Mouse (Mus musculus) liver, embryonic 14.5 days (tissue): ENCODE measurements at regions not wholly inside any gene's neighbourhood (a gene's known extent, or its start where the extent isn't known, plus 50 kb on each side); places are given as distances from the start of the nearest gene placed in this dataset.
A peak's percentile ranks its signal among the peaks of the same experiment; 100 is the strongest.

Experiments
- ATAC-seq: fragments of 200-750 bp; cut with Nextera tagmentation; 2 replicates; pipeline ENCODE4 v1.8.0; 2017; ENCODE audit warnings: moderate number of reproducible peaks, mild to moderate bottlenecking, moderate library complexity; ENCODE audit not compliant: insufficient read depth
- DNase-seq, 3 experiments: peaks; one replicate each; pipeline ENCODE4 v3.0.0-alpha.2; 2012 to 2013; ENCODE audit warnings: low read depth in 3 of 3, low spot score in 3 of 3
- H3K27ac ChIP-seq: fragments of 300-500 bp; sonication (generic); 2 replicates; pipeline ENCODE4 v1.5.1; 2014; ENCODE audit warnings: moderate library complexity, mild to moderate bottlenecking, control low read depth, inconsistent platforms
- H3K27me3 ChIP-seq: fragments of 300-500 bp; sonication (generic); 2 replicates; pipeline ENCODE4 v1.6.1; 2014; ENCODE audit warnings: mild to moderate bottlenecking, low read length, moderate library complexity; ENCODE audit not compliant: control insufficient read depth, insufficient read depth
- H3K36me3 ChIP-seq: fragments of 300-500 bp; sonication (generic); replicated peaks from 2 replicates; pipeline ENCODE4 v1.6.1; 2014; ENCODE audit warnings: low read depth; ENCODE audit not compliant: control insufficient read depth, insufficient read depth
- H3K4me1 ChIP-seq, 2 experiments: fragments of 200-500 bp in 1 of 2; fragments of 300-500 bp in 1 of 2; sonication (generic) in 1 of 2; replicated peaks; 2 replicates each; pipeline ENCODE4 v1.6.1; 2012 to 2014; ENCODE audit warnings: antibody characterized with exemption in 1 of 2, inconsistent platforms in 1 of 2, low read length in 1 of 2; ENCODE audit not compliant: control insufficient read depth in 2 of 2, insufficient read depth in 2 of 2
- H3K4me2 ChIP-seq: fragments of 300-500 bp; sonication (generic); 2 replicates; pipeline ENCODE4 v1.6.1; 2014; ENCODE audit warnings: low read depth, mild to moderate bottlenecking, control low read depth, moderate library complexity
- H3K4me3 ChIP-seq, 2 experiments: fragments of 200-500 bp in 1 of 2; fragments of 300-500 bp in 1 of 2; sonication (generic) in 1 of 2; 2 replicates each; pipeline ENCODE4 v1.5.1; 2012 to 2014; ENCODE audit warnings: low read depth in 2 of 2, low read length in 2 of 2, mild to moderate bottlenecking in 2 of 2, control low read depth in 1 of 2, inconsistent platforms in 1 of 2, moderate library complexity in 1 of 2; ENCODE audit not compliant: insufficient read depth in 1 of 2
- H3K9ac ChIP-seq: fragments of 300-500 bp; sonication (generic); replicated peaks from 2 replicates; pipeline ENCODE4 v1.6.1; 2014; ENCODE audit warnings: mild to moderate bottlenecking, control low read depth, moderate library complexity
- H3K9me3 ChIP-seq: fragments of 300-500 bp; sonication (generic); 2 replicates; pipeline ENCODE4 v1.6.1; 2016; ENCODE audit warnings: low read length, mixed read lengths; ENCODE audit not compliant: control insufficient read depth
- CTCF ChIP-seq: IDR thresholded peaks from 2 replicates; pipeline ENCODE4 v1.5.1; 2016; ENCODE audit warnings: antibody characterized with exemption, low read depth, control low read depth
- EP300 ChIP-seq: IDR thresholded peaks from 2 replicates; pipeline ENCODE4 v1.6.1; 2016; ENCODE audit warnings: antibody characterized with exemption, low read depth
- WGBS: fragments of 180-500 bp; shearing (Covaris S2); extraction: QIAGEN DNeasy Blood & Tissue Kit; methylation state at CpG from one replicate; pipeline ENCODE4 v1.1.7; 2014; ENCODE audit not compliant: insufficient replicate concordance; 5-methylcytosine and 5-hydroxymethylcytosine counted together

DNA sequence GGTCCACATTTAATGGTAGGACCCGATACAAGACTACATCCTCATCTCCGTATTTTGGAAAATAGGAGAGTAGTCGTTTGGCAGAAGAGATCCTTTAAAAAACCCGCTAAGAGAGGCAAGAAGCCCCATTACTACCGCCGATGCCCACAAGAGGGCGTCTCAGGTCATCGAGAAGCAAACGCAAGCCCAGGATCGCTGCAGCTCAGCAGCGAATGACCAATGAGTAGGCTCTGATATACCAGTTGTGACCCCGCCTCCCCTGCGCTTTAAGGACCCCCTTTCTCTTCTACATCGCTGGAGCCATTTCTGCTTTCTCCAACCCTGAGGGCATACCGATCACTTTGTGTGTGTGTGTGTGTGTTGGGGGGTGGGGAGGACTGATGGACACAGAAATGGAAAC, 185.0 kb upstream of the Zfp618 start:
- WGBS: 2% methylated on average over 15 of the region's 15 CpGs
- Histone ChIP-seq H3K9ac (no peak overlapping the region), H3K4me1 (no peaks in the 10 kb centered on the region), H3K9me3 (no peaks in the 10 kb centered on the region), H3K27me3 (no peaks in the 10 kb centered on the region), H3K4me3 (peak overlapping the region in 1 of 2 experiments; percentile 60; a peak in 2 of 4 replicates), H3K36me3 (no peaks in the 10 kb centered on the region), H3K27ac (no peak overlapping the region), H3K4me2 (peak overlapping the region; percentile 55)
- TF ChIP-seq CTCF (peak; percentile 85), EP300 (no peak)
- DNase-seq (peak; percentile 34 to 44 (median 38)), ATAC-seq (no peak)

GRCm38 (mm10) chr4:62780837-62781236, 184.5 kb upstream of the Zfp618 start:
- H3K36me3 ChIP-seq: no peaks in the 10 kb centered on the region
- no peak for ATAC-seq
- 37% methylated on average over 11 of the region's 11 CpGs for WGBS

GRCm38 (mm10) chr4:62781309-62781800, 184.0 kb upstream of the Zfp618 start:
- Histone ChIP-seq H3K27ac (no peak overlapping the region), H3K4me1 (no peaks in the 10 kb centered on the region), H3K4me2 (no peak overlapping the region), H3K9me3 (no peaks in the 10 kb centered on the region), H3K9ac (no peak overlapping the region), H3K36me3 (no peaks in the 10 kb centered on the region), H3K27me3 (no peaks in the 10 kb centered on the region), H3K4me3 (no peak overlapping the region)
- DNase-seq (no peak), ATAC-seq (no peak)
- WGBS: 32% methylated on average over 8 of the region's 8 CpGs
- TF ChIP-seq EP300 (no peak), CTCF (no peak)

More at GRCm38 (mm10) chr4:62780837-62781236, 184.5 kb upstream of the Zfp618 start:
- H3K9ac ChIP-seq: no peak overlapping the region
- no peaks in the 10 kb centered on the region for H3K27me3 ChIP-seq
- no peaks in the 10 kb centered on the region for H3K9me3 ChIP-seq
- DNase-seq: no peak
- H3K4me2 ChIP-seq: peak overlapping the region; percentile 55
- peak overlapping the region in 1 of 2 experiments; percentile 60; a peak in 2 of 4 replicates for H3K4me3 ChIP-seq
- no peak overlapping the region for H3K27ac ChIP-seq
- no peaks in the 10 kb centered on the region for H3K4me1 ChIP-seq
- TF ChIP-seq CTCF: no peak
- TF ChIP-seq EP300: no peak

DNA sequence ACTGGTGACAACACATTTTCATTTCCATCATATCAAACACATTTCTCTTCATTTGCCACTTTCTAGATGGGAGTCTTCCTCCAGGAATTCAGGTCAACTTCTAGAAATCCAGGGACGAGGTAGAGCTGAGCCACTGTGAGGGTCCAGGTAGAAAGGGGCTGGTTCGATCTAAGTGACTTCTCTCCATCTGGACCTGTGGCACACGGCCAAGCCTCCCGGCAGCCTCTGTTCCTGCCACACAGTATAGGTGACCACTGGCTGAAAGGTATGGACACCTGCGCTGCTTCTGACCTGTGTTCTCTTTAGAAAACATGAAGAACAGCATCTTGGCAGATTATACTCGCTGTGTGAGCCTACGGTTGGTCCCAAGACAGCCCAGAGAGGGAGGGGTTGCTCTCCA, 179.7 kb upstream of the Zfp618 start:
- Histone ChIP-seq H3K4me2 (no peak overlapping the region), H3K4me1 (no peaks in the 10 kb centered on the region), H3K27ac (no peak overlapping the region), H3K4me3 (no peak overlapping the region), H3K27me3 (no peaks in the 10 kb centered on the region), H3K9me3 (no peaks in the 10 kb centered on the region), H3K9ac (no peak overlapping the region), H3K36me3 (no peaks in the 10 kb centered on the region)
- ATAC-seq (no peak), DNase-seq (no peak)
- WGBS: 70% methylated on average over 7 of the region's 7 CpGs
- no peak for TF ChIP-seq CTCF
- TF ChIP-seq EP300: no peak

GRCm38 (mm10) chr4:62789696-62790095, 175.7 kb upstream of the Zfp618 start:
- Histone ChIP-seq H3K4me2 (no peak overlapping the region), H3K27me3 (no peaks in the 10 kb centered on the region), H3K4me3 (no peak overlapping the region), H3K9ac (no peak overlapping the region), H3K36me3 (no peaks in the 10 kb centered on the region), H3K9me3 (no peaks in the 10 kb centered on the region), H3K27ac (no peak overlapping the region), H3K4me1 (no peaks in the 10 kb centered on the region)
- DNase-seq (no peak), ATAC-seq (no peak)
- 64% methylated on average over 4 of the region's 4 CpGs for WGBS
- TF ChIP-seq EP300 (no peak), CTCF (no peak)

- 48% methylated on average over 5 of the region's 5 CpGs for WGBS
- Histone ChIP-seq H3K9ac (no peak overlapping the region), H3K27ac (no peak overlapping the region), H3K4me1 (no peaks in the 10 kb centered on the region), H3K36me3 (no peaks in the 10 kb centered on the region), H3K9me3 (no peaks in the 10 kb centered on the region), H3K27me3 (no peaks in the 10 kb centered on the region), H3K4me3 (no peak overlapping the region), H3K4me2 (no peak overlapping the region)
- no peak for ATAC-seq
- DNase-seq: no peak
- no peak for TF ChIP-seq EP300
- TF ChIP-seq CTCF: no peak
Observed at GRCm38 (mm10) chr4:62793582-62793981, 171.8 kb upstream of the Zfp618 start.
